Mouse (Mus musculus): Measurements from ENCODE around the gene Pyy.

Gene Pyy

GRCm38 (mm10) chr11:102107732-102108131 lies at the start of gene Pyy:
Gene Pyy (minus strand): TSS chr11:102107832.
- DNase-seq: no peak

- no peak for DNase-seq
Observed at GRCm38 (mm10) chr11:102156786-102157089, 49.1 kb upstream of the Pyy start.

GRCm38 (mm10) chr11:102156039-102156785 lies 48.6 kb upstream of the Pyy start, which contains the start of gene Tmem101:
Gene Tmem101 (minus strand): TSS chr11:102156404.
- DNase-seq: peak; percentile 85

GRCm38 (mm10) chr11:102147213-102147989 lies 39.8 kb upstream of the Pyy start:
- DNase-seq: no peak

GRCm38 (mm10) chr11:102146531-102146930 lies 38.9 kb upstream of the Pyy start:
- no peak for DNase-seq

GRCm38 (mm10) chr11:102146005-102146404 lies 38.4 kb upstream of the Pyy start:
- no peak for DNase-seq

GRCm38 (mm10) chr11:102145471-102146001 lies 37.9 kb upstream of the Pyy start, which contains the start of gene Nags:
Gene Nags (plus strand): TSS chr11:102145513.
- no peak for DNase-seq

GRCm38 (mm10) chr11:102144957-102145470 lies 37.4 kb upstream of the Pyy start:
- no peak for DNase-seq

GRCm38 (mm10) chr11:102142355-102142754 lies 34.7 kb upstream of the Pyy start:
- DNase-seq: no peak

- DNase-seq: peak; percentile 47
Observed at GRCm38 (mm10) chr11:102140508-102140907, 32.9 kb upstream of the Pyy start.

GRCm38 (mm10) chr11:102138447-102138740 lies 30.8 kb upstream of the Pyy start:
- peak; percentile 57 for DNase-seq

GRCm38 (mm10) chr11:102137625-102138446 lies 30.2 kb upstream of the Pyy start:
- no peak for DNase-seq

GRCm38 (mm10) chr11:102134516-102134915 lies 26.9 kb upstream of the Pyy start:
- no peak for DNase-seq

GRCm38 (mm10) chr11:102117386-102117785 lies 9.8 kb upstream of the Pyy start:
- DNase-seq: no peak

GRCm38 (mm10) chr11:102116241-102116640 lies 8.6 kb upstream of the Pyy start:
- no peak for DNase-seq

GRCm38 (mm10) chr11:102111576-102111975 lies 3.9 kb upstream of the Pyy start:
- no peak for DNase-seq

- DNase-seq: no peak
Observed at GRCm38 (mm10) chr11:102106911-102107310, 721 bp downstream of the Pyy start.

- peak; percentile 57 for DNase-seq
Observed at GRCm38 (mm10) chr11:102102485-102103258, 5.0 kb downstream of the Pyy start.

GRCm38 (mm10) chr11:102101219-102101618 lies 6.4 kb downstream of the Pyy start, which contains the start of gene Ppy:
Gene Ppy (minus strand): TSS chr11:102101319.
- DNase-seq: no peak

GRCm38 (mm10) chr11:102096887-102097391 lies 10.7 kb downstream of the Pyy start:
- DNase-seq: peak; percentile 64

GRCm38 (mm10) chr11:102096446-102096845 lies 11.2 kb downstream of the Pyy start:
- no peak for DNase-seq

GRCm38 (mm10) chr11:102095676-102096075 lies 12.0 kb downstream of the Pyy start:
- no peak for DNase-seq
